Mouse (Mus musculus) E14TG2a.4 (cell line): ENCODE measurements around the gene Slc25a39.

Source experiments
- CTCF ChIP-seq: conservative IDR thresholded peaks from 2 replicates; pipeline ENCODE4 v1.5.1; 2014; ENCODE audit warnings: low read length
- POU5F1 ChIP-seq: IDR thresholded peaks from 2 replicates; pipeline ENCODE4 v1.6.1; 2014; ENCODE audit warnings: low read length, borderline replicate concordance

DNA sequence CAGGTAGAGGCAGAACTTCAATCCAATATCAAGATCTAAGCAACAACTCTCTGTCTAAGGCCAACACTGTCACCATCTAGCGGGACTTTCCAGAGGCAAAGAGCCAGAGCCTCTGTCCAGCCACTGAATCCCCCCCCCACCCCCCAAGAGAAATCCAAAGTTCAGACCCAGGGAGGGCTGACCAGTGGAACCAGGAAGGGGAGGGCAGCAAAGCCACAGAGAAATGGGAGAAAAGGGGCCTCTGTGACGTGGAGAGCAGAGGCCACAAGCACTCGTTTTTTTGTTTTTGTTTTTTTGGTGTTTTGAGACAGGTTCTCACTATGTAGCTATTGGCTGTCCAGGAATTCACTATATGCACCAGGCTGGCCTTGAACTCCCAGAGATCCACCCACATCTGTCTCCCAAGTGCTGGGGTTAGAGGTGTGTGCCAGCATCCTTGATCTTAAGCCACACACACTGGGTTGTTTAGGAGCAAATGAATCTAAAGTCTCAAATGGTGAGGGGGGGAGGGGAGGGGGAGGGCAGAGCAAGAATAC, 2.1 kb upstream of the Slc25a39 start:
- no peak for TF ChIP-seq CTCF
- no peak for TF ChIP-seq POU5F1
